Mouse (Mus musculus) MEL (cell line): ENCODE results near the gene Hist1h2bp.
"Not testable (repeated sequence)": the region's sequence is repeated elsewhere in the genome, so short reads cannot be mapped to it uniquely, and the experiment has no call there.

Source experiments
- CHD2 ChIP-seq: IDR thresholded peaks from 2 replicates; pipeline ENCODE4 v1.6.1; 2011; ENCODE audit warnings: low read length, improper control_type of control experiment
- CTCF ChIP-seq, 3 experiments: IDR thresholded peaks in 2 of 3; conservative IDR thresholded peaks in 1 of 3; 2 replicates each; pipeline ENCODE4 v1.5.1; 2011 to 2012; ENCODE audit warnings: low read length in 3 of 3, low read depth in 2 of 3, mild to moderate bottlenecking in 2 of 3, improper control_type of control experiment in 1 of 3, inconsistent platforms in 1 of 3, mixed read lengths in 1 of 3, moderate library complexity in 1 of 3; ENCODE audit not compliant: control insufficient read depth in 1 of 3, insufficient read depth in 1 of 3, poor library complexity in 1 of 3, severe bottlenecking in 1 of 3
- E2F4 ChIP-seq: IDR thresholded peaks from 2 replicates; pipeline ENCODE4 v1.6.1; 2011; ENCODE audit warnings: low read depth, low read length, improper control_type of control experiment, borderline replicate concordance
- ETS1 ChIP-seq: IDR thresholded peaks from 2 replicates; pipeline ENCODE4 v1.6.1; 2012; ENCODE audit warnings: low read depth, mild to moderate bottlenecking, inconsistent platforms, low read length, improper control_type of control experiment, moderate library complexity
- GABPA ChIP-seq: IDR thresholded peaks from 2 replicates; pipeline ENCODE4 v1.6.1; 2012; ENCODE audit warnings: low read depth, mild to moderate bottlenecking, inconsistent platforms, low read length, improper control_type of control experiment, moderate library complexity
- MAX ChIP-seq: IDR thresholded peaks from 2 replicates; pipeline ENCODE4 v1.6.1; 2011; ENCODE audit warnings: low read length, improper control_type of control experiment
- RCOR1 ChIP-seq: IDR thresholded peaks from 2 replicates; pipeline ENCODE4 v1.6.1; 2012; ENCODE audit warnings: low read depth, mild to moderate bottlenecking, inconsistent platforms, low read length, improper control_type of control experiment
- SMC3 ChIP-seq: IDR thresholded peaks from 2 replicates; pipeline ENCODE4 v1.6.1; 2011; ENCODE audit warnings: low read depth, low read length, improper control_type of control experiment
- TBP ChIP-seq: IDR thresholded peaks from 2 replicates; pipeline ENCODE4 v1.8.0; 2011; ENCODE audit warnings: low read depth, low read length, improper control_type of control experiment
- USF1 ChIP-seq: IDR thresholded peaks from 2 replicates; pipeline ENCODE4 v1.6.1; 2014; ENCODE audit warnings: low read depth, mild to moderate bottlenecking, inconsistent platforms, low read length, improper control_type of control experiment, moderate library complexity
- ZC3H11A ChIP-seq: IDR thresholded peaks from 2 replicates; pipeline ENCODE4 v1.6.1; 2012; ENCODE audit warnings: low read depth, mild to moderate bottlenecking, inconsistent platforms, low read length, improper control_type of control experiment
- ZNF384 ChIP-seq: IDR thresholded peaks from 2 replicates; pipeline ENCODE4 v1.6.1; 2012; ENCODE audit warnings: low read depth, mild to moderate bottlenecking, inconsistent platforms, low read length, improper control_type of control experiment

DNA sequence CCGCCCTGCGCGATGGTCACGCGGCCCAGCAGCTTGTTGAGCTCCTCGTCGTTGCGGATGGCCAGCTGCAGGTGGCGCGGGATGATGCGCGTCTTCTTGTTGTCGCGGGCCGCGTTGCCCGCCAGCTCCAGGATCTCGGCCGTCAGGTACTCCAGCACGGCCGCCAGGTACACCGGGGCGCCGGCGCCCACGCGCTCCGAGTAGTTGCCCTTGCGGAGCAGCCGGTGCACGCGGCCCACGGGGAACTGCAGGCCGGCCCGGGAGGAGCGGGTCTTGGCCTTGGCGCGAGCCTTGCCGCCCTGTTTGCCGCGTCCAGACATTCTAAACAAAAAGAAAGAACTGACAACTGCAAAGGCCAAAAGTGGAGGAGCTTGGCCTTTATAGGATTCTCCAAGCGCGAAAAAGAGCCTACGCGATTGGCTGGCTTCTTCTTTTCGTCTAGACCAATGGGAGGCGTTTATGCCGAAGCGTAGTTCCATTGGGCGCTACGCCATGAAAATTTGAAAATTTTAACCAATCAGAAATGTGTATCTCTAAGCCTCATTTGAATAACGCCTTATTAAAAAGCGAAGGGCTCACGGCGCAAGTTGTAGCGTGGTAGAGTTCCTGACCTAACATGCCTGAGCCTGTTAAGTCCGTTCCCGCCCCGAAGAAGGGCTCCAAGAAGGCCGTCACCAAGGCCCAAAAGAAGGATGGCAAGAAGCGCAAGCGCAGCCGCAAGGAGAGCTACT is at the start of gene Hist1h2bp, which contains the start of gene Hist1h2an:
- TF ChIP-seq TBP; CTCF (IDR thresholded peaks at IDR 0.05 in 2 of 3, conservative IDR thresholded peaks at IDR 0.05 in 1 of 3; ENCODE audit: control insufficient read depth in 1 of 3, insufficient read depth in 1 of 3, low read depth in 2 of 3, low read length in 3 of 3, poor library complexity in 1 of 3, severe bottlenecking in 1 of 3); MAX; GABPA; USF1; CHD2; E2F4; RCOR1; ZNF384; ZC3H11A; ETS1; SMC3: not testable (repeated sequence)
